Mouse (Mus musculus) spleen, adult 2 months (tissue): ENCODE results near the gene Xrcc4.

Source experiments
- CTCF ChIP-seq: fragments of 200-500 bp; IDR thresholded peaks from 2 replicates; pipeline ENCODE4 v1.5.1; 2011; ENCODE audit warnings: mild to moderate bottlenecking, inconsistent platforms; ENCODE audit not compliant: insufficient read depth, insufficient read length, insufficient replicate concordance; ENCODE audit errors: extremely low read depth
- POLR2A ChIP-seq: fragments of 200-500 bp; IDR thresholded peaks from 2 replicates; pipeline ENCODE4 v1.6.1; 2011; ENCODE audit warnings: low read depth, low read length, inconsistent platforms

- no peak for TF ChIP-seq POLR2A
- TF ChIP-seq CTCF = no peak
These were observed 322.9 kb downstream of the Xrcc4 start for GRCm38 (mm10) chr13:89766551-89766950.
